Mouse (Mus musculus): ENCODE results near the gene Cacna2d3. TPM values are rescaled to one million over a fixed set of nuclear protein-coding genes. Genes with fewer than 3 reads are reported as not detected.

Cacna2d3 gene
- polyA plus RNA-seq, 1 experiment, result not detected

- Histone ChIP-seq H3K36me3 (replicated peaks; ENCODE audit: low read length) (no peaks in the 10 kb centered on the region), H3K4me1 (no peaks in the 10 kb centered on the region), H3K9me3 (peaks cover 19% of the 10 kb centered on the region; the same call in 1 of the 2 replicates), H3K4me3 (replicated peaks) (no peak overlapping the region), H3K27me3 (replicated peaks) (no peaks in the 10 kb centered on the region)
- TF ChIP-seq GATA1 (IDR thresholded peaks at IDR 0.05; ENCODE audit: borderline replicate concordance, low read length) (no peak), FLI1 (IDR thresholded peaks at IDR 0.05; ENCODE audit: low read length) (no peak)
Observed at GRCm38 (mm10) chr14:29009644-29010043, 712.0 kb downstream of the Cacna2d3 start.

GRCm38 (mm10) chr14:29005228-29005840 is 716.3 kb downstream of the Cacna2d3 start:
- H3K27me3 ChIP-seq (replicated peaks), result no peaks in the 10 kb centered on the region
- H3K36me3 ChIP-seq (replicated peaks; ENCODE audit: low read length), result no peaks in the 10 kb centered on the region
- H3K4me3 ChIP-seq (replicated peaks), result no peak overlapping the region
- no peaks in the 10 kb centered on the region for H3K4me1 ChIP-seq
- TF ChIP-seq GATA1 (IDR thresholded peaks at IDR 0.05; ENCODE audit: borderline replicate concordance, low read length), result no peak
- no peak for TF ChIP-seq FLI1 (IDR thresholded peaks at IDR 0.05; ENCODE audit: low read length)
- H3K9me3 ChIP-seq, result peaks cover 6% of the 10 kb centered on the region; the same call in 1 of the 2 replicates

- Histone ChIP-seq H3K9me3 (peaks cover 21% of the 10 kb centered on the region), H3K4me1 (no peaks in the 10 kb centered on the region), H3K4me3 (replicated peaks) (no peak overlapping the region), H3K27me3 (replicated peaks) (no peaks in the 10 kb centered on the region), H3K36me3 (replicated peaks; ENCODE audit: low read length) (no peaks in the 10 kb centered on the region)
- TF ChIP-seq GATA1 (IDR thresholded peaks at IDR 0.05; ENCODE audit: borderline replicate concordance, low read length) (no peak), FLI1 (IDR thresholded peaks at IDR 0.05; ENCODE audit: low read length) (no peak)
Observed at GRCm38 (mm10) chr14:28996569-28996968, 725.1 kb downstream of the Cacna2d3 start.

GRCm38 (mm10) chr14:28988211-28988900 is 733.3 kb downstream of the Cacna2d3 start:
- Histone ChIP-seq H3K4me1 (no peaks in the 10 kb centered on the region), H3K4me3 (replicated peaks) (no peak overlapping the region), H3K36me3 (replicated peaks; ENCODE audit: low read length) (no peaks in the 10 kb centered on the region), H3K27me3 (replicated peaks) (no peaks in the 10 kb centered on the region), H3K9me3 (peaks cover 9% of the 10 kb centered on the region; the same call in 1 of the 2 replicates)
- TF ChIP-seq FLI1 (IDR thresholded peaks at IDR 0.05; ENCODE audit: low read length) (no peak), GATA1 (IDR thresholded peaks at IDR 0.05; ENCODE audit: borderline replicate concordance, low read length) (no peak)

GRCm38 (mm10) chr14:28984276-28984675 is 737.4 kb downstream of the Cacna2d3 start:
- TF ChIP-seq GATA1 (IDR thresholded peaks at IDR 0.05; ENCODE audit: borderline replicate concordance, low read length) (no peak), FLI1 (IDR thresholded peaks at IDR 0.05; ENCODE audit: low read length) (no peak)
- no peak overlapping the region for H3K4me3 ChIP-seq (replicated peaks)
- H3K4me1 ChIP-seq, result no peaks in the 10 kb centered on the region
- peaks cover 8% of the 10 kb centered on the region; the same call in 1 of the 2 replicates for H3K9me3 ChIP-seq
- no peaks in the 10 kb centered on the region for H3K27me3 ChIP-seq (replicated peaks)
- H3K36me3 ChIP-seq (replicated peaks; ENCODE audit: low read length), result no peaks in the 10 kb centered on the region

GRCm38 (mm10) chr14:28980482-28980881 is 741.2 kb downstream of the Cacna2d3 start:
- Histone ChIP-seq H3K9me3 (peaks cover 15% of the 10 kb centered on the region; the same call in 1 of the 2 replicates), H3K4me3 (replicated peaks) (no peak overlapping the region), H3K4me1 (no peaks in the 10 kb centered on the region), H3K27me3 (replicated peaks) (no peaks in the 10 kb centered on the region), H3K36me3 (replicated peaks; ENCODE audit: low read length) (no peaks in the 10 kb centered on the region)
- no peak for TF ChIP-seq FLI1 (IDR thresholded peaks at IDR 0.05; ENCODE audit: low read length)
- TF ChIP-seq GATA1 (IDR thresholded peaks at IDR 0.05; ENCODE audit: borderline replicate concordance, low read length), result no peak

- no peak for TF ChIP-seq FLI1 (IDR thresholded peaks at IDR 0.05; ENCODE audit: low read length)
- no peak for TF ChIP-seq GATA1 (IDR thresholded peaks at IDR 0.05; ENCODE audit: borderline replicate concordance, low read length)
- no peaks in the 10 kb centered on the region for H3K36me3 ChIP-seq (replicated peaks; ENCODE audit: low read length)
- no peaks in the 10 kb centered on the region for H3K27me3 ChIP-seq (replicated peaks)
- H3K9me3 ChIP-seq, result peaks cover 15% of the 10 kb centered on the region; the same call in 1 of the 2 replicates
- H3K4me1 ChIP-seq, result no peaks in the 10 kb centered on the region
- no peak overlapping the region for H3K4me3 ChIP-seq (replicated peaks)
Observed at GRCm38 (mm10) chr14:28979230-28979629, 742.4 kb downstream of the Cacna2d3 start.

- Histone ChIP-seq H3K27me3 (replicated peaks) (no peaks in the 10 kb centered on the region), H3K36me3 (replicated peaks; ENCODE audit: low read length) (no peaks in the 10 kb centered on the region), H3K9me3 (peaks cover 19% of the 10 kb centered on the region), H3K4me3 (replicated peaks) (no peak overlapping the region), H3K4me1 (no peaks in the 10 kb centered on the region)
- TF ChIP-seq FLI1 (IDR thresholded peaks at IDR 0.05; ENCODE audit: low read length) (no peak), GATA1 (IDR thresholded peaks at IDR 0.05; ENCODE audit: borderline replicate concordance, low read length) (no peak)
Observed at GRCm38 (mm10) chr14:28972620-28973019, 749.0 kb downstream of the Cacna2d3 start.

GRCm38 (mm10) chr14:28969247-28969646 is 752.4 kb downstream of the Cacna2d3 start:
- TF ChIP-seq FLI1 (IDR thresholded peaks at IDR 0.05; ENCODE audit: low read length), result no peak
- TF ChIP-seq GATA1 (IDR thresholded peaks at IDR 0.05; ENCODE audit: borderline replicate concordance, low read length), result no peak
- Histone ChIP-seq H3K4me1 (no peaks in the 10 kb centered on the region), H3K36me3 (replicated peaks; ENCODE audit: low read length) (no peaks in the 10 kb centered on the region), H3K9me3 (peaks cover 16% of the 10 kb centered on the region), H3K27me3 (replicated peaks) (no peaks in the 10 kb centered on the region), H3K4me3 (replicated peaks) (no peak overlapping the region)

- Histone ChIP-seq H3K36me3 (replicated peaks; ENCODE audit: low read length) (no peaks in the 10 kb centered on the region), H3K4me1 (no peaks in the 10 kb centered on the region), H3K27me3 (replicated peaks) (no peaks in the 10 kb centered on the region), H3K9me3 (peaks cover 23% of the 10 kb centered on the region), H3K4me3 (replicated peaks) (no peak overlapping the region)
- TF ChIP-seq FLI1 (IDR thresholded peaks at IDR 0.05; ENCODE audit: low read length) (no peak), GATA1 (IDR thresholded peaks at IDR 0.05; ENCODE audit: borderline replicate concordance, low read length) (no peak)
Observed at GRCm38 (mm10) chr14:28966881-28967280, 754.8 kb downstream of the Cacna2d3 start.

Measured in megakaryocyte, embryonic 14.5 days (primary cell).